Mouse (Mus musculus) Patski (cell line): ENCODE data around the gene Gpank1. TPM values are rescaled to one million over a fixed set of nuclear protein-coding genes. Genes with fewer than 3 reads are reported as not detected.

Source experiments
- ATAC-seq: fragments of 100-300 bp; one replicate; pipeline ENCODE4 v1.8.0; 2021
- CTCF ChIA-PET: fragments of 350-600 bp; sonication (Branson Sonifier 250); formaldehyde crosslinking; loops from one replicate; lab custom pipeline; 2022; ENCODE audit warnings: inconsistent platforms; lab: Charles Lee
- POLR2A ChIA-PET: fragments of 350-600 bp; sonication (Branson Sonifier 250); formaldehyde crosslinking; loops from one replicate; lab custom pipeline; 2022; ENCODE audit warnings: antibody characterized with exemption, inconsistent platforms; lab: Charles Lee
- DNase-seq: peaks from one replicate; pipeline ENCODE4 v3.0.0-alpha.2; 2011; ENCODE audit warnings: low read depth, low spot score
- H3K27me3 ChIP-seq: fragments of 371-371 bp; one replicate; pipeline ENCODE4 v1.5.1; 2021
- CTCF ChIP-seq: fragments of 100-300 bp; IDR thresholded peaks from one replicate; pipeline ENCODE4 v1.5.1; 2021
- in situ Hi-C: fragments of 300-500 bp; cut with MboI; formaldehyde crosslinking; loops from 3 replicates; pipeline ENCODE4 v1.11.1; 2018; ENCODE audit warnings: low pct_unique_long_range_greater_than_20kb, mixed read lengths
- polyA plus RNA-seq: library from polyadenylated mRNA; unstranded; gene quantifications from one replicate; pipeline ENCODE4 v1.2.3, GENCODE M21; 2021

Gpank1 gene
- polyA plus RNA-seq, 1 experiment from 2014 or later, result 28.4 TPM

- CTCF ChIA-PET, result interaction anchor here (0.8 to 2.0 kb wide), 3 partner anchors 26 to 82 kb away, joined by 3 to 8 read pairs (median 6); no protein-coding TSS in a partner anchor
- H3K27me3 ChIP-seq, result no peaks in the 10 kb centered on the region
- POLR2A ChIA-PET, result interaction anchor here (0.6 to 2.2 kb wide), 11 partner anchors 9 to 752 kb away, joined by 3 to 7 read pairs (median 5); partner anchors contain the start of gene Ddx39b
- no peak for DNase-seq
- no peak for TF ChIP-seq CTCF
- no peak for ATAC-seq
- in situ Hi-C loops, result no loop called here
Measured at GRCm38 (mm10) chr17:35164218-35164567, 42.9 kb downstream of the Gpank1 start.

- ChIA-PET CTCF (interaction anchor here (0.8 to 12.3 kb wide), 3 partner anchors 61 to 82 kb away, joined by 3 to 239 read pairs (median 6); partner anchors contain the start of genes Atp6v1g2, Ddx39b and Nfkbil1), POLR2A (interaction anchor here (0.6 to 1.9 kb wide), 6 partner anchors 9 to 80 kb away, joined by 3 to 6 read pairs (median 4); partner anchors contain the start of gene Ddx39b)
- H3K27me3 ChIP-seq, result no peaks in the 10 kb centered on the region
- ATAC-seq (peak; percentile 92), DNase-seq (peak; percentile 97)
- in situ Hi-C loops, result loop anchor here (5.0 kb wide), 1 partner anchor 67 kb away; the partner anchor contains the start of gene Atp6v1g2
- TF ChIP-seq CTCF, result no peak
Measured at GRCm38 (mm10) chr17:35164568-35165450, 43.6 kb downstream of the Gpank1 start, which contains the start of gene Prrc2a. Gene Prrc2a, minus strand, starts transcription at chr17:35164897.

- in situ Hi-C loops, result loop anchor here (5.0 kb wide), 1 partner anchor 67 kb away; the partner anchor contains the start of gene Atp6v1g2
- ChIA-PET POLR2A (interaction anchor here (1.6 to 2.2 kb wide), 2 partner anchors 68 to 79 kb away, joined by 4 to 5 read pairs; partner anchors contain the start of gene Atp6v1g2), CTCF (interaction anchor here (0.9 to 12.3 kb wide), 5 partner anchors 13 to 67 kb away, joined by 3 to 239 read pairs (median 10); partner anchors contain the start of genes Atp6v1g2, Ddx39b, Ltb and Nfkbil1)
- ATAC-seq (peak; percentile 73), DNase-seq (no peak)
- TF ChIP-seq CTCF, result no peak
- H3K27me3 ChIP-seq, result no peaks in the 10 kb centered on the region
Measured at GRCm38 (mm10) chr17:35165451-35166155, 44.3 kb downstream of the Gpank1 start.

GRCm38 (mm10) chr17:35166352-35167035, 45.2 kb downstream of the Gpank1 start:
- ChIA-PET CTCF (interaction anchor here (0.8 to 12.3 kb wide), 8 partner anchors 11 to 91 kb away, joined by 3 to 239 read pairs (median 5); partner anchors contain the start of genes Atp6v1g2, Ddx39b, Ltb and Nfkbil1), POLR2A (interaction anchor here (2.2 kb wide), 1 partner anchor 67 kb away, joined by 5 read pairs; the partner anchor contains the start of gene Atp6v1g2)
- in situ Hi-C loops, result loop anchor here (5.0 kb wide), 1 partner anchor 66 kb away; the partner anchor contains the start of gene Atp6v1g2
- ATAC-seq (no peak), DNase-seq (peak; percentile 38)
- TF ChIP-seq CTCF, result no peak
- no peaks in the 10 kb centered on the region for H3K27me3 ChIP-seq

GRCm38 (mm10) chr17:35167794-35168193, 46.5 kb downstream of the Gpank1 start:
- POLR2A ChIA-PET, result no interaction called here
- ATAC-seq (no peak), DNase-seq (no peak)
- in situ Hi-C loops, result loop anchor here (5.0 kb wide), 1 partner anchor 65 kb away; the partner anchor contains the start of gene Atp6v1g2
- no peaks in the 10 kb centered on the region for H3K27me3 ChIP-seq
- no peak for TF ChIP-seq CTCF
- CTCF ChIA-PET, result interaction anchor here (0.8 to 12.3 kb wide), 7 partner anchors 10 to 90 kb away, joined by 3 to 239 read pairs (median 10); partner anchors contain the start of genes Atp6v1g2, Ddx39b, Gpank1 and Nfkbil1

GRCm38 (mm10) chr17:35168541-35169207, 47.4 kb downstream of the Gpank1 start:
- H3K27me3 ChIP-seq, result no peaks in the 10 kb centered on the region
- in situ Hi-C loops, result loop anchor here (5.0 kb wide), 1 partner anchor 64 kb away; the partner anchor contains the start of gene Atp6v1g2
- ChIA-PET POLR2A (interaction anchor here (0.9 kb wide), 1 partner anchor 73 kb away, joined by 3 read pairs; the partner anchor contains the start of gene Ddx39b), CTCF (interaction anchor here (0.8 to 12.3 kb wide), 13 partner anchors 10 to 89 kb away, joined by 3 to 239 read pairs (median 4); partner anchors contain the start of genes Atp6v1g2, Ddx39b and Nfkbil1)
- TF ChIP-seq CTCF, result no peak
- DNase-seq (no peak), ATAC-seq (no peak)

GRCm38 (mm10) chr17:35172445-35173234, 51.4 kb downstream of the Gpank1 start:
- no peak for TF ChIP-seq CTCF
- no peaks in the 10 kb centered on the region for H3K27me3 ChIP-seq
- no peak for ATAC-seq
- in situ Hi-C loops, result no loop called here
- no peak for DNase-seq
- ChIA-PET POLR2A (no interaction called here), CTCF (interaction anchor here (12.3 kb wide), 1 partner anchor 60 kb away, joined by 239 read pairs; the partner anchor contains the start of genes Atp6v1g2, Ddx39b and Nfkbil1)

- CTCF ChIA-PET, result interaction anchor here (12.3 kb wide), 1 partner anchor 59 kb away, joined by 239 read pairs; the partner anchor contains the start of genes Atp6v1g2, Ddx39b and Nfkbil1
- DNase-seq (no peak), ATAC-seq (no peak)
- no peak for TF ChIP-seq CTCF
- POLR2A ChIA-PET, result no interaction called here
- in situ Hi-C loops, result no loop called here
- no peaks in the 10 kb centered on the region for H3K27me3 ChIP-seq
Measured at GRCm38 (mm10) chr17:35173329-35173728, 52.1 kb downstream of the Gpank1 start.

Other genes starting within 250 kb of the Gpank1 start
- gene Zbtb12, start 242.0 kb upstream of the Gpank1 start, polyA plus RNA-seq, result 33.5 TPM
- gene Gm20547, start 239.4 kb upstream of the Gpank1 start, polyA plus RNA-seq, result not detected
- gene C2, start 223.2 kb upstream of the Gpank1 start, polyA plus RNA-seq, result 0.65 TPM
- gene Ehmt2, start 223.0 kb upstream of the Gpank1 start, polyA plus RNA-seq, result 200 TPM
- 0.37 TPM for gene Slc44a4, start 207.0 kb upstream of the Gpank1 start, polyA plus RNA-seq
- gene Neu1, start 190.2 kb upstream of the Gpank1 start, polyA plus RNA-seq, result 75.4 TPM
- 47.3 TPM for gene Hspa1b, start 162.2 kb upstream of the Gpank1 start, polyA plus RNA-seq
- gene Gm20481, start 151.5 kb upstream of the Gpank1 start, polyA plus RNA-seq, result 1.2 TPM
- 9.2 TPM for gene Hspa1a, start 149.3 kb upstream of the Gpank1 start, polyA plus RNA-seq
- 1.9 TPM for gene Hspa1l, start 148.8 kb upstream of the Gpank1 start, polyA plus RNA-seq
- gene Lsm2, start 139.6 kb upstream of the Gpank1 start, polyA plus RNA-seq, result 64.4 TPM
- gene Vars, start 120.5 kb upstream of the Gpank1 start, polyA plus RNA-seq, result 123 TPM
- gene Vwa7, start 104.9 kb upstream of the Gpank1 start, polyA plus RNA-seq, result 1.2 TPM
- 0.64 TPM for gene Sapcd1, start 93.4 kb upstream of the Gpank1 start, polyA plus RNA-seq
- 2.9 TPM for gene Msh5, start 74.7 kb upstream of the Gpank1 start, polyA plus RNA-seq
- 671 TPM for gene Clic1, start 71.5 kb upstream of the Gpank1 start, polyA plus RNA-seq
- 198 TPM for gene Ddah2, start 62.4 kb upstream of the Gpank1 start, polyA plus RNA-seq
- not detected for gene Ly6g6c, start 56.1 kb upstream of the Gpank1 start, polyA plus RNA-seq
- not detected for gene Mpig6b, start 55.3 kb upstream of the Gpank1 start, polyA plus RNA-seq
- gene Ly6g6e, start 44.6 kb upstream of the Gpank1 start, polyA plus RNA-seq, result not detected
- gene Ly6g6d, start 43.4 kb upstream of the Gpank1 start, polyA plus RNA-seq, result 0.19 TPM
- not detected for gene Ly6g6f, start 35.8 kb upstream of the Gpank1 start, polyA plus RNA-seq
- 77.3 TPM for gene Abhd16a, start 32.2 kb upstream of the Gpank1 start, polyA plus RNA-seq
- gene Ly6g5c, start 13.2 kb upstream of the Gpank1 start, polyA plus RNA-seq, result not detected
- 0.27 TPM for gene Ly6g5b, start 6.0 kb upstream of the Gpank1 start, polyA plus RNA-seq
- gene Csnk2b, start 598 bp downstream of the Gpank1 start, polyA plus RNA-seq, result 254 TPM
- gene D17H6S53E, start 4.9 kb downstream of the Gpank1 start, polyA plus RNA-seq, result 29.3 TPM
- gene Apom, start 10.6 kb downstream of the Gpank1 start, polyA plus RNA-seq, result 0.15 TPM
- gene Bag6, start 13.7 kb downstream of the Gpank1 start, polyA plus RNA-seq, result 283 TPM
- gene Prrc2a, start 43.4 kb downstream of the Gpank1 start, polyA plus RNA-seq, result 300 TPM
- 0.14 TPM for gene Aif1, start 54.6 kb downstream of the Gpank1 start, polyA plus RNA-seq
- not detected for gene Lst1, start 67.0 kb downstream of the Gpank1 start, polyA plus RNA-seq
- not detected for gene Ltb, start 73.0 kb downstream of the Gpank1 start, polyA plus RNA-seq
- not detected for gene Tnf, start 80.6 kb downstream of the Gpank1 start, polyA plus RNA-seq
- 0.14 TPM for gene Lta, start 83.9 kb downstream of the Gpank1 start, polyA plus RNA-seq
- 0.54 TPM for gene Gm16181, start 99.4 kb downstream of the Gpank1 start, polyA plus RNA-seq
- gene Atp6v1g2, start 112.2 kb downstream of the Gpank1 start, polyA plus RNA-seq, result 3.7 TPM
- 32.8 TPM for gene Nfkbil1, start 114.3 kb downstream of the Gpank1 start, polyA plus RNA-seq
- gene Ddx39b, start 120.3 kb downstream of the Gpank1 start, polyA plus RNA-seq, result 321 TPM
- 112 TPM for gene H2-D1, start 141.3 kb downstream of the Gpank1 start, polyA plus RNA-seq
- gene H2-Q1, start 198.9 kb downstream of the Gpank1 start, polyA plus RNA-seq, result 1.1 TPM
- not detected for gene H2-Q2, start 220.8 kb downstream of the Gpank1 start, polyA plus RNA-seq